Mouse (Mus musculus): ENCODE measurements around the gene 4931422A03Rik. TPM values are rescaled to one million over a fixed set of nuclear protein-coding genes. Genes with fewer than 3 reads are reported as not detected.

Gene 4931422A03Rik
- polyA plus RNA-seq, 1 experiment from 2014 or later = 2.0 TPM

Other genes starting within 250 kb of the 4931422A03Rik start
- 324 and 325 TPM in 2 replicates for gene Caprin1, start 230.7 kb downstream of the 4931422A03Rik start, polyA plus RNA-seq (2015; fragmentation: Nextera tagmentation; extraction: Ambion mirVana)
- gene Lmo2, start 70.4 kb downstream of the 4931422A03Rik start, polyA plus RNA-seq (2015; fragmentation: Nextera tagmentation; extraction: Ambion mirVana) = 33.1 and 34.9 TPM in 2 replicates
- gene Fbxo3, start 640 bp downstream of the 4931422A03Rik start, polyA plus RNA-seq (2015; fragmentation: Nextera tagmentation; extraction: Ambion mirVana) = 59.7 and 61.1 TPM in 2 replicates
- not detected in 2 replicates for gene Gm10912, start 37.5 kb upstream of the 4931422A03Rik start, polyA plus RNA-seq (2015; fragmentation: Nextera tagmentation; extraction: Ambion mirVana)
- not detected in 2 replicates for gene Gm10799, start 40.2 kb upstream of the 4931422A03Rik start, polyA plus RNA-seq (2015; fragmentation: Nextera tagmentation; extraction: Ambion mirVana)
- 6.3 and 7.2 TPM in 2 replicates for gene Cd59b, start 41.5 kb upstream of the 4931422A03Rik start, polyA plus RNA-seq (2015; fragmentation: Nextera tagmentation; extraction: Ambion mirVana)
- 45.4 and 48.4 TPM in 2 replicates for gene Cd59a, start 67.4 kb upstream of the 4931422A03Rik start, polyA plus RNA-seq (2015; fragmentation: Nextera tagmentation; extraction: Ambion mirVana)
- not detected in 2 replicates for gene A930018P22Rik, start 94.4 kb upstream of the 4931422A03Rik start, polyA plus RNA-seq (2015; fragmentation: Nextera tagmentation; extraction: Ambion mirVana)